Mouse (Mus musculus): ENCODE results near the gene Rps7. TPM values are rescaled to one million over a fixed set of nuclear protein-coding genes. Genes with fewer than 3 reads are reported as not detected.

The Rps7 gene
- 1,190 and 1,305 TPM in 2 replicates for polyA plus RNA-seq (2012; rRNA removed)

GRCm38 (mm10) chr12:28635535-28636476 is at the start of gene Rps7:
Rps7 (minus strand) TSS chr12:28635953.

DNA sequence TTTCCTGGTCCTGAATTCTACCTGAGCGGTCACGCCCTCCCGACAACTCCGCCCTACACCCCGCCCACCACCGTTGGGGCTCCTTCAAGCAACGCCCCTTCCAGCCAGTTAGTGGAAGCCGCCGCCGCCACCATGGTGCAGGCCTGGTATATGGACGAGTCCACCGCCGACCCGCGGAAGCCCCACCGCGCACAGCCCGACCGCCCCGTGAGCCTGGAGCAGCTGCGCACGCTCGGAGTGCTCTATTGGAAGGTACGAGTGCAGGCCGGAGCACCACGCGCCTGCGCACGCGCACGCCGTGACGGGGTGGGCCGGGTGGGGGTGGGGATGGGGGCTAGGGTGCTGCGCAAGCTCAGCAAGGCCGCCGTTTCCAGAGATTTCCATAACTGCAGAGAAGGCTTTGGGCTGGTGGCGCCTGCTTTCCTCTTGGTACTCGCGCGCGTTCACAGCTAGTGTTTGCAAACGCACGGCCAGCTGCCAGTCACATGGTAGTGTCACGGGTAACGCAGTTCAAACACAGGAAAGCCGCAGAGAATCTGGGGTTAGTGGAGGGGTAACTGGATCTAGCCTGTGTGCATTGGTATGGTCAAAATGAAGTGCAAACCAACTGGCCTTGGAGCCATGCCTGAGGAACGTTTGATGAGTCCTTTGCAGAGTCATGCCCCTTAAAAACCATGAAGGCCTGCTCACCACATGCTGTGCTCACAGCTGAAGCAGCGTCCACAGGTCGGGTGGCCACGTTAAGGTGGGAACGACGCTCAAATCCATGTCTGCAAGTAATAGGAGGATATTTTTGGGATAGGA is 39.6 kb upstream of the Rps7 start, which contains the start of gene Adi1:
TSS of gene Adi1 (plus strand) at position 111 of the 804 bp plus-strand sequence.

DNA sequence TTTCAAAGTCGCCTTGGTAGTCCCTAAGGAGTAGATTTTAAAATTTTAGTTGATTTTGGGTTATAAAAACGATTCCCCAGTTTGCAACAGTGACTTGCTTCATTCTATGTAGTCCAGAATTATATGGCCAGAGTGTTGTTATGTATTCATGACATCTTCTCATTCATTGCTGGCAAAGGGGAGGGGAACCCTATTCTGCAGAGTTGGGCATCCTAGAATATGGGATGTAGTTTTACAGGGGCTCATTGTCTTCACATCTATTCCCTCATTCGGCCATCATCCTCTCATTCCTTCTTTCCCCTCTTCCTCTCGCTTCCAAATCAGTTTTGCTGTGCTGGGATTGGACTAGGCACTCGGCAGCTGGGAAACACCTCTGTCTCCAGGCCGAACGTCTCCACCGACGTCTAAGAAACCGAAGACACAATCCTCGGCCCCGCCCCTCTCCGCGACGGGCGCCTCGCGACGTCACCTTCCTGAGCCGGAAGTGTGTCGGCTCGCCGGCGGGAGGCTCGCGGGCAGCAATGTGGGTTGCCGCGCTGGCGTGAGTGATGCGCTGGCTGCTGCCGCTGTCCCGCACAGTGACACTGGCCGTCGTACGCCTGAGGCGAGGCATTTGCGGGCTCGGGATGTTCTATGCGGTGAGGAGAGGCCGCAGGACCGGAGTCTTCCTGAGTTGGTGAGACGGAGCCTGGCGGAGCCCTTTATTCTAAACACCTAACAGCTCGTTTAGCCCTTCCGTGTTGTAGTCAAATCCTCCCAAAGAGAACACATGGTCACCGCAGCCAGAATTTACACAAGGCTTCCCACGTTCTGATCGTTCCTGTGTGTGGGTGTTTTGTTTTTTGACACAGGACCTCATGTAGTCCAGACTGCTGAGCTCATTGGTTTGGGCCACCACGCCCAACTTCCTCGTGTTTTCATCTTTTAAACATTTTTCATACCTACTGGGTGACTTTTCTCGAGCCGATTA is 13.7 kb upstream of the Rps7 start, which contains the start of gene Rnaseh1:
TSS of gene Rnaseh1 (plus strand) at position 462 of the 970 bp plus-strand sequence.

DNA sequence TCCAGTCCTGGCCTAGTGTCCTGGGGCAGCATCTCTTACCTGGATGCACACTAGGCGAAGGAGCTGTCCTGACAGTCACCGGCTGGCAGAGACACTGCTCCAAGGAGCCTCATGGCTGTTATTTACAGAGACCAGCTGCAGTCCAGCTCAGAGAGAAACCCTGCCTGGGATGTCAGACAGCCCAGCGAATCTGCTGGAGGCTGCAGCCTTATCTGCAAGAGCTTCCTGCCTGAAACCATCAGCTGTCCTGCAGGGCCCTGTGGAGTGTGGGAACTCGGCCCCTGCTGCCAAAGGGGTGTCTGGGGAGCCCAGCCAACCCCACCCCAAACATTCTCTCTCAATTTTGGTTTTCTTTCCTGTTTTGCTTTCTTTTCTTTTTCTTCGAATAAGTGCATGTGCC is 12.6 kb downstream of the Rps7 start, which contains the start of gene Colec11:
TSS of gene Colec11 (minus strand) at position 183 of the 400 bp plus-strand sequence.

GRCm38 (mm10) chr12:28582423-28582822 is 53.3 kb downstream of the Rps7 start, which contains the start of gene Allc:
Allc (minus strand) TSS chr12:28582523.

Other genes with a start within 250 kb of the Rps7 start
- gene Dcdc2c, start 83.6 kb downstream of the Rps7 start, polyA plus RNA-seq (2012; rRNA removed): 0.04 TPM in 1 of 2 replicates, not detected in the other
- gene Allc, start 53.4 kb downstream of the Rps7 start, polyA plus RNA-seq (2012; rRNA removed): not detected in 2 replicates
- gene Colec11, start 12.6 kb downstream of the Rps7 start, polyA plus RNA-seq (2012; rRNA removed): 1.2 and 2.3 TPM in 2 replicates
- gene Rnaseh1, start 13.6 kb upstream of the Rps7 start, polyA plus RNA-seq (2012; rRNA removed): 28.5 and 28.6 TPM in 2 replicates
- 23.3 and 27.4 TPM in 2 replicates for gene Adi1, start 39.3 kb upstream of the Rps7 start, polyA plus RNA-seq (2012; rRNA removed)
- 20.9 and 29.7 TPM in 2 replicates for gene Trappc12, start 114.5 kb upstream of the Rps7 start, polyA plus RNA-seq (2012; rRNA removed)
- gene Eipr1, start 115.8 kb upstream of the Rps7 start, polyA plus RNA-seq (2012; rRNA removed): 22.7 and 26.3 TPM in 2 replicates

Data from central nervous system, embryonic 11.5 days (tissue).